Mouse (Mus musculus) forelimb bud, embryonic 11.5 days (tissue): ENCODE results near the gene Ppp1r35.
"Not testable (repeated sequence)": the region's sequence is repeated elsewhere in the genome, so short reads cannot be mapped to it uniquely, and the experiment has no call there.

Experiments
- DNase-seq: peaks from one replicate; pipeline ENCODE4 v3.0.0-alpha.2; 2012; ENCODE audit warnings: low read depth, low spot score

The Ppp1r35 gene

DNA sequence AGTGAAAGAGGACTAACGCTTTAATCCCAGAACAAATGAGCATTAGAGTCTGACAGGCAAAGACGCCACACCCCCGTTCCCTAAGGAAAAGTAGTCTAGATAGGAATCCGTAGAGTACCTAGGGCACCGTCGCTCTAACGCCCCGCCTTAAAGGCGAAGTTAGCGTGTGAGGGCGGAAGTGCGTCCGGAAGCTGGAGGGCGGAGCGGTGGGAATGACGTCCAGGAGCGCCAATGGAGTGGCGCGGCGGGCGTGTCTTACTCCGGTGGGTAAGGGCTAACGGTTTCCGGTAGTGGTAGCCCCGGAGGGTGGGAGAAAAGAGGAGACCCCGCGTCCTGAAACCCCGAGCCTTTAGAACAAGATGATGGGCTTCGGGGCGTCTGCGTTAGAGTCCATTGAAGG is at the start of gene Ppp1r35:
Gene Ppp1r35 (plus strand): TSS at position 215 of the 400 bp plus-strand sequence.
- peak; percentile 97 for DNase-seq

GRCm38 (mm10) chr5:137733638-137734288 is 44.9 kb upstream of the Ppp1r35 start:
- DNase-seq: no peak

DNA sequence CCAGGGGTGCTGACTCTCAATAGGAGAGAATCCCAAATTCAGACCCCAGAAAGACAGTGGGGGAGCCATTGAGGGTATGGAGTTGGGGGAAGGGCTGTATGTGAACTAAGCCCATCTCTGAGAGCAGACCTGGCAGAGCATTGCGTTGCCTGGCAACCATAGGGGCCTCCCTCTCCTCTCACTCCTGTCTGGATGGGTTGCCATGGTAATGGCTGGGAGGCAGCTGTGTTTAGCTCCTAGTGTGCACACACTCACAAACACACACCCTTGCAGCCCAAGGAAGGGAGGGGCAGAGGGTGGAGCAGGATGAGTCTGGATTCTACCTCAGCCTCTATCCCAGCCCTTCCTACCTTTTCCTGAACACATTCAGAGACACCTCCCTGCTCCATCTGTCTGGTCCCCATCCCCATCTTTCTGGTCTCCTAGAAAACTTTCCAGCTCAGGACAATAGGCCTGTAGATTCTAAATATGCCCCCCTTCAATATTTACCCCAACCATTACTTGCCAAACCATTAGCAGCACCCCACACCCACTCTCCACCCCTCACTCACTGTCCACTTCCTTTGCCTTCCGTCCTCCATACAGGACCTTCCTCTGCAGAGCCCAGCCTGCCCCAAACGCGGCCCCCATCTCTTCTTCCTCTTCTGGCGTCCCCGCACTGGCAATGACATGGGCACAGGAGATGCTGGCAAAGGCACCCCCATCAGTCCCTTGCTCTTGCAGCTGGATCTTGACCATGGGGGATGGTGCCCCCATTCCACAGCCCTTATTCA is 44.2 kb upstream of the Ppp1r35 start:
- DNase-seq: peak; percentile 78

GRCm38 (mm10) chr5:137737400-137737940 is 41.2 kb upstream of the Ppp1r35 start:
- DNase-seq: no peak

DNA sequence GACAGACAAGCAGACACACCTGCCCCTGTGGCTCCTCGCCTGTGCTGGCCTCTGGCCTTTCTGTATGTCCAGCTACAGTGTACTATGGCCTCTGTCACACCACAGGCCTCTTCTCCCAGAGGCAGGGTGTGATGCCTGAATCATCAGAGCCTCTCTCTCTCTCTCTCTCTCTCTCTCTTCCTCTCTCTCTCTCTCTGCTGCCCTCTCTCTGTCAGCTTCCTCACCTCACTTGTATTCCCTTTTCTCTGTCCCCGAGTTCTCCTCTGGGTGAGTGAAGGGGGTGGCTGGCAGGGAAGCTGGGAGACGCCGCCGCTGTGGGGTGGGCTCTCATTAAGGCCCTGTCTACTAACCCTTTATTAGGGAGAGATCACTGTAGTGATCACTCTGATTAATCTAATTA is 40.1 kb upstream of the Ppp1r35 start:
- no peak for DNase-seq

GRCm38 (mm10) chr5:137739471-137739870 is 39.2 kb upstream of the Ppp1r35 start:
- no peak for DNase-seq

GRCm38 (mm10) chr5:137740506-137740905 is 38.1 kb upstream of the Ppp1r35 start:
- no peak for DNase-seq

DNA sequence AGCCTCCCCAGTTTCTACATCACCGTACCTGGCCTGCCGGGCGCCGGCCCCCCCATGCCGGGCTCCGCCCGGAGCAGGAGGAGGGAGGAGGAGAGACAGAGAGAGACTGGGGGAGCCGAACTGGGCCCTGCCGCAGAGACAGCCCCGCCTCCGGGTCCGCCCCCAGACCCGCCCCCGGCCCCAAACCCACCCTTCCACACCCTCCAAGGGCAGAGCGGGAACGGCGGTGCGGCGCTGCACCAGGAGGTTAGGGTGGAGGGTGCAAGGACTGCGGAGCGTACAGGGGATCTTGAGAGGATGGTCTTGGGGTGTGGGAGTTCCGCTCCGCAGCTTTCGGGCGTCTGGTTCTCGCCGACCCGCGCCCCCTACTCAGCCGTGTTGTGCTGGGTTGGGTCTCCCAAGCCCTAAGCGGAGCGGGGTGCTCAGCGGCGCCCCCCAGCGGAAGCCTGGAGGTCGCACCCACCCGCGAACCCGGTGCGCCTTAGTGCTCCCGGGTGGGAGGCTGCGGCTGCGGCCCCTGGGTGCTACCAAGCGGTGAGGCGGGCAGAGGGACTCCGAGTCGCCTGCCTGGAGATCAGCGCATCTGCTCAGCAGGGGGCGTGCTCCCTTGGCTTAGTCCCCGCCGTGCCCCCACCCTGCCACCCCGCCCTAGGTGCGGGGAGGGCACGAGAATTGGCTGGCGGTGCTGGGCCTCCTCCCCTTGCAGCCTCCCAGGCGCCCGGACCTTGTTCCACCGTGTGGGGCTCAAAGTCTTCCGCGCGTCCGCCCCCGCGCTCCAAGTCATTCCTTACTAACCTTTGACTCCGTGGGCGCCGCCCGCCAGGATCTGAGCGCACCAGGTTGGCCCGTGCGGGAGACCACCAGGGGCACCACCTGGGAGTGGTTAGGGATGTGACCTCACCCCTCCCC is 37.4 kb upstream of the Ppp1r35 start, which contains the start of gene Nyap1:
Gene Nyap1 (minus strand): TSS at position 585 of the 909 bp plus-strand sequence.
- peak; percentile 59 for DNase-seq

GRCm38 (mm10) chr5:137742048-137742447 is 36.6 kb upstream of the Ppp1r35 start:
- DNase-seq: no peak

DNA sequence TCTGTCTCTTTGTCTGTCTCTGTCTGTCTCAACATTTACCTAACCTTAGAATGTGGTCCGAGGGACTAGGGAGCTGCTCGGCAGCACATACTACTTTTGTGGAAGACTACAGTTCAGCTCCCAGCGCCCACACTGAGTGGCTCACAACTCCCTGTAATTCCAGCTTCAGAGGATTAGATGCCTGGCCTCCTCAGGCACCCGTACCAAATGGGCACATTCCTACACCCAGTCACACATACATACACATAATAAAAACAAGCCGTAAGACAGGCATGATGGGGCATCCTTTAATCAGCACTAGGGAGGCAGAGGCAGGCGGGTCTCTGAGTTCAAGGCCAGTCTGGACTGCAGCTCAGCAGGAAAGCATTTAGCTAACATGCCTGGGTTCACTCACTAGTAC is 35.8 kb upstream of the Ppp1r35 start:
- no peak for DNase-seq

DNA sequence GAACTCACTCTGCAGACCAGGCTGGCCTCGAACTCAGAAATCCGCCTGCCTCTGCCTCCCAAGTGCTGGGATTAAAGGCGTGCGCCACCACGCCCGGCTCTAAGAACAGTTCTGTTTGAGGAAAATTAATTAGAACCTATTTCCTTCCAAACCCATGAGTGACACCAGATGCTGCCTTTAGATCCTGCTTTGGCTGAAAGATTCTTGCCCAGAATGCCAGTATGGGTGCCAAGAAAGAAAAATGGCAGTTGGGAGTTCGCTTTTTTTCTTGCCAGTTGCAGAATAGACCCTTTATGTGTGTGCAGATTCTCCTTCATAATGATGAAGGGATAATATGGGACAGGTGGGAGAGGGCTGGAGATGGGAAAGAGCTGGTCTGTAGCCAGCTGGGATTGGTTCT is 34.5 kb upstream of the Ppp1r35 start:
- DNase-seq: no peak

- DNase-seq: peak; percentile 84
Observed at GRCm38 (mm10) chr5:137745214-137746171, 33.2 kb upstream of the Ppp1r35 start, which contains the start of gene Tsc22d4. TSS of gene Tsc22d4 (plus strand) at chr5:137745730.

- DNase-seq: peak; percentile 51
Observed at GRCm38 (mm10) chr5:137746282-137746850, 32.3 kb upstream of the Ppp1r35 start.

DNA sequence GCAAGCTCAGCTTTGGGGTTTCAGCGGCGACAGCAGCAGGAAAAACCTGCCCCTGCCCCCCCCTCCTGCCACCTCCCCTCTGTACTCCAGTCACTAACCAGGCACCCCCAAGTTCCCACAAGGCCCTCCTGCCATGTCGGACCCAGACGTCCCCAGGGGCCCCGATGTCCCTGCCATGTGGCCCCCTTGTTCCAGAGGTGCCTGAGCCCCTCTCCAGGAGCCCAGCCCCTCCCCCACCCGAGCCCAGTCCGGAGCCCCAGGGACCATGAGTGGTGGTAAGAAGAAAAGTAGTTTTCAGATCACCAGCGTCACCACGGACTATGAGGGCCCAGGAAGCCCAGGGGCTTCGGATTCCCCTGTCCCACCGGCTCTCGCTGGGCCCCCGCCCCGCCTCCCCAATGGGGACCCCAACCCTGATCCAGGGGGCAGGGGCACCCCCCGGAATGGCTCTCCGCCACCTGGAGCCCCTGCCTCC is 31.8 kb upstream of the Ppp1r35 start:
- no peak for DNase-seq

DNA sequence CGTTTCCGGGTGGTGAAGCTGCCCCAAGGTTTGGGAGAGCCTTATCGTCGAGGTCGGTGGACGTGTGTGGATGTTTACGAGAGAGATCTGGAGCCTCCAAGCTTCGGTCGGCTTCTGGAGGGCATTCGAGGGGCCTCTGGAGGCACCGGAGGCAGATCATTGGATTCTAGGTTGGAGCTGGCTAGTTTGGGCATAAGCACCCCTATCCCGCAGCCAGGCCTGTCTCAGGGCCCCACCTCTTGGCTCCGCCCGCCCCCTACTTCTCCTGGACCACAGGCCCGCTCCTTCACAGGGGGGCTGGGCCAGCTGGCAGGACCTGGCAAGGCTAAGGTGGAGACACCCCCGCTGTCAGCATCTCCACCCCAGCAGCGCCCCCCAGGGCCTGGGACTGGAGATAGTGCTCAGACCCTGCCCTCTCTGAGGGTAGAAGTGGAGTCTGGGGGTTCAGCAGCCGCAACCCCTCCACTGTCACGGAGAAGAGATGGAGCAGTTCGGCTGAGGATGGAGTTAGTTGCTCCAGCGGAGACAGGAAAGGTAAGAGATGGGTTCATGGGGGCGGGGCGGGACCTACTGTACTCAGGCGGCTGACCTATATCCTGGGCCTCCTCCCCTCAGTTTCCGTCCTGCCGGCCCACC is 31.2 kb upstream of the Ppp1r35 start:
- DNase-seq: no peak

- no peak for DNase-seq
Observed at GRCm38 (mm10) chr5:137748130-137748770, 30.4 kb upstream of the Ppp1r35 start.

DNA sequence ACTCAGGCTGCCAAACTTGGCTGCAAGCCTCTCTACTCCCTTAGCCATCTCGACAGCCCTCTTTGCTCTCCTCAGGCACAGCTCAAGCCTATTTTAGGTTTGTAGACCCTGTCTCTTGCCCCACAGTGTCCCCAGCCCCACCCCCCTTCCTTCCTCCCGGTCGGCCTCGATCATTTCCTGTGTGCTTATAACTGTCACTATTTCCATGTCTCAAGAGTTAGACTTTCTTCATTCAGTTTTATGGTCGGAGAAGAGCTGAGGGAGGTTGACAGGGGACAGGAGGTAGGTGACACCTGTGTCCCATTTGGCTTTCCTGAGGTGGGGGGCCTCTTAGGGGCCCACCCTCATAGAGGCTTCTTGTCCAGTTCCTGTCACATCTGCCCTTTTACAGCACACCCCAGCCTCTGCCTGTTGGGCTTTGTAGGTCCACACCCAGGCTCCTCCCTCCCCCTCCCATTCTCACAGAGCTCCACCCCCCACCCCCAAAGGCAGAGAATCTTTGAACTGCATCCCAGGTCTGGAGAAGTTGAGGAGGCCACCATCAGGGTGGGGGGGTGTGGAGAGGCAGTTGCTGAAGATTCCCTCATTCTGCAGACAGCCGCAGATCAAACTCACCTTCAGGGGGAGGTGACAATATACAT is 29.3 kb upstream of the Ppp1r35 start:
- DNase-seq: no peak

GRCm38 (mm10) chr5:137750212-137750611 is 28.4 kb upstream of the Ppp1r35 start:
- not testable (repeated sequence) for DNase-seq
